Mouse (Mus musculus) CH12.LX (cell line): ENCODE results near the gene Fcer1g.

Experiments
- BHLHE40 ChIP-seq: IDR thresholded peaks from 2 replicates; pipeline ENCODE4 v1.6.1; 2011; ENCODE audit warnings: mild to moderate bottlenecking, low read depth, low read length, improper control_type of control experiment
- CTCF ChIP-seq, 2 experiments: IDR thresholded peaks in 1 of 2; conservative IDR thresholded peaks in 1 of 2; 2 replicates each; pipeline ENCODE4 v1.5.1; 2011 to 2012; ENCODE audit warnings: low read depth in 2 of 2, low read length in 2 of 2, improper control_type of control experiment in 1 of 2, inconsistent platforms in 1 of 2, mild to moderate bottlenecking in 1 of 2, moderate library complexity in 1 of 2
- KAT2A ChIP-seq: IDR thresholded peaks from 2 replicates; pipeline ENCODE4 v1.6.1; 2012; ENCODE audit warnings: low read length, improper control_type of control experiment, inconsistent platforms; ENCODE audit not compliant: insufficient replicate concordance
- MAX ChIP-seq: IDR thresholded peaks from 2 replicates; pipeline ENCODE4 v1.6.1; 2011; ENCODE audit warnings: low read length, improper control_type of control experiment
- NELFE ChIP-seq: IDR thresholded peaks from 2 replicates; pipeline ENCODE4 v1.6.1; 2011; ENCODE audit warnings: low read depth, low read length, improper control_type of control experiment
- POLR2A ChIP-seq: IDR thresholded peaks from 2 replicates; pipeline ENCODE4 v1.6.1; 2011; ENCODE audit warnings: low read depth, mild to moderate bottlenecking, improper control_type of control experiment, low read length
- SIN3A ChIP-seq: IDR thresholded peaks from 2 replicates; pipeline ENCODE4 v1.6.1; 2012; ENCODE audit warnings: low read length, improper control_type of control experiment, inconsistent platforms
- SMC3 ChIP-seq: IDR thresholded peaks from 2 replicates; pipeline ENCODE4 v1.6.1; 2011; ENCODE audit warnings: low read depth, low read length, improper control_type of control experiment

GRCm38 (mm10) chr1:171240911-171241310 is 6.7 kb upstream of the Fcer1g start:
- TF ChIP-seq CTCF (conservative IDR thresholded peaks at IDR 0.05 in 1 of 2, IDR thresholded peaks at IDR 0.05 in 1 of 2; ENCODE audit: low read depth in 2 of 2, low read length in 2 of 2), result no peak
- TF ChIP-seq SIN3A, result no peak
- no peak for TF ChIP-seq MAX
- TF ChIP-seq BHLHE40, result no peak
- no peak for TF ChIP-seq SMC3
- no peak for TF ChIP-seq KAT2A
- no peak for TF ChIP-seq NELFE
- no peak for TF ChIP-seq POLR2A
